22 mouse cellular contexts compared by ENCODE assay signal in the genomic region with DNA sequence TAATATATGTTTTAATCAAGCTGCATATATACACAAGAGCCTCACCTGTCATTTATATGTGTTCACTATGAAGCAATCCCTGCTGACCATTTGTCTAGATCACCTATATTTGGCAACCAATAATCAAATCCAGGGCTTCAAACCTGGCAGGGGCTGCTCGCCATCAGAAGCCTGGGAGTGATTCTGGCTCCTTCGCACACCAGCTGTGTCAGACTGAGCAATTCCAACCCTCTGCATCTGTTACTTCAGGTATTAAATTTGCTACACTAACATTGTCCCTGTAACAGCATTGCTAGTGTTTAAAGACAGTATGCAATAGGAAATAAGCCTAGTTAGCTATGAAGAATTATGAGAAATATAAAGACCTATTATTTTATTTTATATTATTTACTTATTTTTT.
DNase-seq lines count a peak whose midpoint lies in the region; ATAC-seq lines count a peak whose summit lies in the region.
"Had no signal": no experiment of that assay in that cellular context is flagged by ENCODE, and none has a peak within 500 bp of the region (broad histone marks: within the 10 kb centered on the region; RNA-seq: fewer than 3 reads in every experiment).

No protein-coding gene starts in this region.

- no peak overlapping the region for H3K4me2 ChIP-seq in forebrain, embryonic 16.5 days (ENCODE audit: low read length)
- H3K4me2 ChIP-seq in forebrain, embryonic 13.5 days: no peak overlapping the region
- H3K4me2 ChIP-seq: embryonic facial prominence, embryonic 13.5 days; heart, embryonic 13.5 days; hindbrain, embryonic 14.5 days had no signal

- peak overlapping the region; percentile 41 for H3K27ac ChIP-seq in forebrain, embryonic 16.5 days (ENCODE audit: low read length)
- no peak overlapping the region for H3K27ac ChIP-seq in forebrain, embryonic 13.5 days
- H3K27ac ChIP-seq: embryonic facial prominence, embryonic 13.5 days; gastrocnemius, adult 2 months; heart, embryonic 13.5 days; hindbrain, embryonic 14.5 days had no signal

- WGBS in forebrain, embryonic 16.5 days: 52% methylated on average over 2 of the region's 2 CpGs
- WGBS in forebrain, embryonic 13.5 days: 78% methylated on average over 2 of the region's 2 CpGs

- peak; percentile 57 to 63 for DNase-seq in cerebellum, postnatal 10 days
- no peak for DNase-seq in cerebellum, postnatal 4 days (ENCODE audit: low spot score in 2 of 2)
- peak; percentile 10 for DNase-seq in left cerebral cortex, postnatal 4 days
- no peak for DNase-seq in left cerebral cortex, postnatal 25 days (ENCODE audit: low spot score in 2 of 2)
- DNase-seq in layer of hippocampus, postnatal 25 days (ENCODE audit: extremely low spot score in 1 of 2, low spot score in 1 of 2): no peak
- DNase-seq: adrenal gland, postnatal 10 days; B cell, adult 2 months; cerebellum, adult 18-20 months; cerebellum, adult 9-11 months; gastrocnemius, adult 2 months; gastrocnemius, postnatal 25 days; heart, postnatal 4 days; kidney, adult 8-10 months had no signal

- H3K9ac ChIP-seq in forebrain, embryonic 16.5 days (replicated peaks; ENCODE audit: low read depth, low read length): no peak overlapping the region
- H3K9ac ChIP-seq in forebrain, embryonic 13.5 days: no peak overlapping the region
- H3K9ac ChIP-seq: embryonic facial prominence, embryonic 13.5 days; heart, embryonic 13.5 days; hindbrain, embryonic 14.5 days had no signal

- H3K4me1 ChIP-seq in forebrain, embryonic 16.5 days (replicated peaks; ENCODE audit: control insufficient read depth, insufficient read depth, low read length): no peaks in the 10 kb centered on the region
- no peaks in the 10 kb centered on the region for H3K4me1 ChIP-seq in forebrain, embryonic 13.5 days
- H3K4me1 ChIP-seq: embryonic facial prominence, embryonic 13.5 days; heart, embryonic 13.5 days had no signal

- intact Hi-C loops in left cerebral cortex, postnatal 4 days (cut with DNase I): no loop called here
- intact Hi-C loops in left cerebral cortex, postnatal 25 days (cut with DNase I): no loop called here

- H3K4me3 ChIP-seq in forebrain, embryonic 16.5 days (replicated peaks; ENCODE audit: low read length): no peak overlapping the region
- no peak overlapping the region for H3K4me3 ChIP-seq in forebrain, embryonic 13.5 days
- H3K4me3 ChIP-seq: embryonic facial prominence, embryonic 13.5 days; gastrocnemius, adult 2 months; heart, embryonic 13.5 days had no signal

- no peaks in the 10 kb centered on the region for H3K27me3 ChIP-seq in forebrain, embryonic 16.5 days (replicated peaks; ENCODE audit: control insufficient read depth, insufficient read depth, low read length)
- no peaks in the 10 kb centered on the region for H3K27me3 ChIP-seq in forebrain, embryonic 13.5 days
- H3K27me3 ChIP-seq: embryonic facial prominence, embryonic 13.5 days; heart, embryonic 13.5 days had no signal

- peak; percentile 64; the same call in 1 of the 2 replicates for ATAC-seq in forebrain, embryonic 16.5 days
- no peak for ATAC-seq in forebrain, embryonic 13.5 days
- ATAC-seq: CD4-positive, CD25-positive, alpha-beta regulatory T cell, adult 4 months; inflammation-experienced regulatory T-cells, adult 6 months; intestine, postnatal 0 days had no signal

- H3K36me3 ChIP-seq in forebrain, embryonic 16.5 days (ENCODE audit: control insufficient read depth, insufficient read depth): no peaks in the 10 kb centered on the region
- H3K36me3 ChIP-seq in forebrain, embryonic 13.5 days (ENCODE audit: poor library complexity, severe bottlenecking): no peaks in the 10 kb centered on the region
- H3K36me3 ChIP-seq: embryonic facial prominence, embryonic 13.5 days; G1E; heart, embryonic 13.5 days had no signal

- no peaks in the 10 kb centered on the region for H3K9me3 ChIP-seq in forebrain, embryonic 16.5 days (ENCODE audit: control insufficient read depth, low read length)
- H3K9me3 ChIP-seq in forebrain, embryonic 13.5 days (replicated peaks): no peaks in the 10 kb centered on the region
- H3K9me3 ChIP-seq: embryonic facial prominence, embryonic 13.5 days; G1E; heart, embryonic 13.5 days had no signal

Comparison
In these comparisons a context has a peak if more than half of its experiments do, and no peak if none do; other contexts are left out.
1. DNase-seq: peak in cerebellum, postnatal 10 days (2 of 2) and left cerebral cortex, postnatal 4 days (single experiment); none in cerebellum, postnatal 4 days (0 of 2), left cerebral cortex, postnatal 25 days (0 of 2) and layer of hippocampus, postnatal 25 days (0 of 2).